Mouse (Mus musculus) MEL (cell line): ENCODE results near the gene 1700129C05Rik.

ENCODE experiments used
- CTCF ChIP-seq, 3 experiments: IDR thresholded peaks in 2 of 3; conservative IDR thresholded peaks in 1 of 3; 2 replicates each; pipeline ENCODE4 v1.5.1; 2011 to 2012; ENCODE audit warnings: low read length in 3 of 3, low read depth in 2 of 3, mild to moderate bottlenecking in 2 of 3, improper control_type of control experiment in 1 of 3, inconsistent platforms in 1 of 3, mixed read lengths in 1 of 3, moderate library complexity in 1 of 3; ENCODE audit not compliant: control insufficient read depth in 1 of 3, insufficient read depth in 1 of 3, poor library complexity in 1 of 3, severe bottlenecking in 1 of 3
- ELF1 ChIP-seq: IDR thresholded peaks from 2 replicates; pipeline ENCODE4 v1.6.1; 2014; ENCODE audit warnings: low read depth, mild to moderate bottlenecking, inconsistent platforms, low read length, improper control_type of control experiment, moderate library complexity
- EP300 ChIP-seq, 2 experiments: IDR thresholded peaks; 2 replicates each; pipeline ENCODE4 v1.6.1; 2011; ENCODE audit warnings: improper control_type of control experiment in 2 of 2, low read length in 2 of 2, low read depth in 1 of 2, mild to moderate bottlenecking in 1 of 2
- GABPA ChIP-seq: IDR thresholded peaks from 2 replicates; pipeline ENCODE4 v1.6.1; 2012; ENCODE audit warnings: low read depth, mild to moderate bottlenecking, inconsistent platforms, low read length, improper control_type of control experiment, moderate library complexity
- JUND ChIP-seq: IDR thresholded peaks from 2 replicates; pipeline ENCODE4 v1.6.1; 2011; ENCODE audit warnings: low read depth, mild to moderate bottlenecking, improper control_type of control experiment, low read length
- POLR2AphosphoS2 ChIP-seq: IDR thresholded peaks from 2 replicates; pipeline ENCODE4 v1.6.1; 2011; ENCODE audit warnings: low read length, improper control_type of control experiment
- TAL1 ChIP-seq: IDR thresholded peaks from 2 replicates; pipeline ENCODE4 v1.6.1; 2012; ENCODE audit warnings: mild to moderate bottlenecking, inconsistent platforms, low read length, moderate library complexity, mixed read lengths
- TBP ChIP-seq: IDR thresholded peaks from 2 replicates; pipeline ENCODE4 v1.8.0; 2011; ENCODE audit warnings: low read depth, low read length, improper control_type of control experiment
- USF2 ChIP-seq, 2 experiments: IDR thresholded peaks; 2 replicates each; pipeline ENCODE4 v1.6.1; 2011 to 2012; ENCODE audit warnings: improper control_type of control experiment in 2 of 2, low read length in 2 of 2, borderline replicate concordance in 1 of 2, inconsistent platforms in 1 of 2, low read depth in 1 of 2, mild to moderate bottlenecking in 1 of 2; ENCODE audit not compliant: insufficient read depth in 1 of 2

DNA sequence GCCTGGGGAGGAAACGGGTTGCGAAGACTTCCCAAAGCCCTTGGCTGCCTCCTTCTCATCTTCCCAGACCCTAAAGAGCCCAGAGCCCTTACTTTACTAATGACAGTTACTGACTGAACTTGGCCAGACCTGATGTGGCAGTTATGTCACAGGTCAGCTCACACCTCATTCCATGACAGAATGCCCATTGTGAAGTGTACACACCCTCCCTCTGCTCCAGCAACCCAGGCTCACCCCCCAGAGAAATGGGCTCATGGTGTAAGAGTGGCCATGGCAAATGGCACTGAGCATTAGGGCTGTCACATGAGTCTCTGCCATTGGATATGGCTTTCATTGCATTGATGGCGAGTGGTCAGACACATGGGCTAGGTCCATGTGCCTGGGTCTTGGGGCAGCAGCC is 36.0 kb upstream of the 1700129C05Rik start, which contains the start of gene Gm5142:
- TF ChIP-seq ELF1 (no peak), JUND (no peak), TAL1 (no peak), CTCF (IDR thresholded peaks at IDR 0.05 in 2 of 3, conservative IDR thresholded peaks at IDR 0.05 in 1 of 3; ENCODE audit: control insufficient read depth in 1 of 3, insufficient read depth in 1 of 3, low read depth in 2 of 3, low read length in 3 of 3, poor library complexity in 1 of 3, severe bottlenecking in 1 of 3) (no peak), POLR2AphosphoS2 (no peak), EP300 (IDR thresholded peaks at IDR 0.05; ENCODE audit: low read depth in 1 of 2, low read length in 2 of 2) (no peak), GABPA (no peak), TBP (no peak), USF2 (IDR thresholded peaks at IDR 0.05; ENCODE audit: borderline replicate concordance in 1 of 2, insufficient read depth in 1 of 2, low read depth in 1 of 2, low read length in 2 of 2) (no peak)
